Mouse (Mus musculus) erythroblast, embryonic 14.5 days (primary cell): ENCODE data around the gene Cep164. TPM values are rescaled to one million over a fixed set of nuclear protein-coding genes. Genes with fewer than 3 reads are reported as not detected.

Experiments used
- H3K27me3 ChIP-seq: 2 replicates; pipeline ENCODE4 v1.6.1; 2012; ENCODE audit warnings: inconsistent platforms; ENCODE audit not compliant: control insufficient read depth
- H3K36me3 ChIP-seq: 2 replicates; pipeline ENCODE4 v1.6.1; 2012; ENCODE audit warnings: mild to moderate bottlenecking, inconsistent platforms; ENCODE audit not compliant: control insufficient read depth
- H3K4me1 ChIP-seq: 2 replicates; pipeline ENCODE4 v1.6.1; 2012; ENCODE audit warnings: inconsistent platforms; ENCODE audit not compliant: control insufficient read depth
- H3K4me3 ChIP-seq: replicated peaks from 2 replicates; pipeline ENCODE3; 2012; ENCODE audit warnings: moderate library complexity, mild to moderate bottlenecking, inconsistent platforms
- H3K9me3 ChIP-seq: 2 replicates; pipeline ENCODE4 v1.6.1; 2012; ENCODE audit warnings: low read length, inconsistent platforms, mixed read lengths; ENCODE audit not compliant: control insufficient read depth
- GATA1 ChIP-seq: IDR thresholded peaks from 2 replicates; pipeline ENCODE4 v1.6.1; 2012; ENCODE audit warnings: low read length, inconsistent platforms, mixed read lengths
- TAL1 ChIP-seq: IDR thresholded peaks from 3 replicates; pipeline ENCODE4 v1.6.1; 2012; ENCODE audit warnings: low read length, inconsistent platforms, mixed read lengths
- polyA plus RNA-seq: library from polyadenylated mRNA; stranded (reverse); fragments of >175 nt; gene quantifications from 2 replicates; pipeline ENCODE4 v1.2.3, GENCODE M21; 2012

The Cep164 gene
- polyA plus RNA-seq, 1 experiment = 3.3 TPM

GRCm38 (mm10) chr9:45798467-45799164, 29.9 kb downstream of the Cep164 start:
- H3K4me3 ChIP-seq = no peak overlapping the region
- no peak for TF ChIP-seq GATA1
- TF ChIP-seq TAL1 = no peak
- H3K36me3 ChIP-seq = peaks cover 27% of the 10 kb centered on the region

GRCm38 (mm10) chr9:45797271-45797670, 31.2 kb downstream of the Cep164 start:
- H3K4me1 ChIP-seq = peaks cover 30% of the 10 kb centered on the region
- peaks cover 3% of the 10 kb centered on the region; the same call in 1 of the 2 replicates for H3K9me3 ChIP-seq
- no peaks in the 10 kb centered on the region for H3K27me3 ChIP-seq
- TF ChIP-seq GATA1 (no peak), TAL1 (no peak)
- no peak overlapping the region for H3K4me3 ChIP-seq
- peaks cover 34% of the 10 kb centered on the region for H3K36me3 ChIP-seq

More at GRCm38 (mm10) chr9:45798467-45799164, 29.9 kb downstream of the Cep164 start:
- no peaks in the 10 kb centered on the region for H3K27me3 ChIP-seq
- H3K4me1 ChIP-seq = peaks cover 42% of the 10 kb centered on the region
- H3K9me3 ChIP-seq = peaks cover 3% of the 10 kb centered on the region; the same call in 1 of the 2 replicates

DNA sequence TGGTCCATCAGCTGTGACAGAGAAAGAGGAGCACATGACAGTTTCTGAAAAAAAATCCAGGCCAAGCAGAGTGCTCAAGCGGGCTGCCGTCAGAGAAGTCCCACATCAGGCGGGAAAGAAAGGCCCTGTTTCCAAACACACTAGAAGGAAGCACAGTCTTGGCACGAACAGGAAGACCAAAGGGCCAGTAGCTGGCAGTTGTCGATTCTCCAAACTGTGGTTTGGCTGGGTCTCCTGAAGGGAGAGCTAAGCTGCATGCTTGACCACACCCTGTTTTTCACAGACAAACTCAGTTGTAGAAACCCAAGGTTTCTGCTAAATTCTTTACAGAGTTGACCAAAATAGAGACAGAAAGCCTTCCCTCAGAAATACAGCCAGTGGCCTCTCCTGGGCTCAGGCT, 32.8 kb downstream of the Cep164 start:
- Histone ChIP-seq H3K4me3 (no peak overlapping the region), H3K9me3 (no peaks in the 10 kb centered on the region), H3K27me3 (no peaks in the 10 kb centered on the region), H3K36me3 (peaks cover 28% of the 10 kb centered on the region), H3K4me1 (peaks cover 21% of the 10 kb centered on the region)
- no peak for TF ChIP-seq TAL1
- no peak for TF ChIP-seq GATA1

- TF ChIP-seq TAL1 (no peak), GATA1 (no peak)
- Histone ChIP-seq H3K4me1 (peaks cover 28% of the 10 kb centered on the region), H3K36me3 (peaks cover 28% of the 10 kb centered on the region), H3K27me3 (no peaks in the 10 kb centered on the region), H3K9me3 (no peaks in the 10 kb centered on the region), H3K4me3 (no peak overlapping the region)
These were observed 34.8 kb downstream of the Cep164 start for GRCm38 (mm10) chr9:45793697-45794096.

DNA sequence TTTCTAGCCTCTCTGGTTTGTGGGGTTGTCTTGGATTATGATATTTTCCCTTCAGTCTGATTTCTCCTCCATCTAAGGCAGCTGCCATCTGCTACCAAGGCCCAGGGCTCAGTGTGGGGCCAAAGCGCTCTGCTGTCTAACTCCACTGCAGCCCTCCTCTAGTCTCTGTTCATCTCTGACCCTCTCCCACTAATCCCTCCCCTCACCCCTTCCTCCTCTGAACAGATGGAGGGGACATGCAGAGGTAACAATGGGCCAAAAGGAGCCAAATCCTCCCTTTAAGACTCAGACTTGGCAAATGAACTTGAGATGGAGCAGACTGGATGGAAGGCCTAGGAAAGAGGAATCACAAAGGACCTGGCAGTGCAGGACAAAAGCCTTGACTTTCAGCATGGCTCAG, 36.3 kb downstream of the Cep164 start:
- TF ChIP-seq TAL1 (no peak), GATA1 (no peak)
- H3K36me3 ChIP-seq = peaks cover 28% of the 10 kb centered on the region
- peaks cover 30% of the 10 kb centered on the region for H3K4me1 ChIP-seq
- no peaks in the 10 kb centered on the region for H3K9me3 ChIP-seq
- H3K4me3 ChIP-seq = no peak overlapping the region
- no peaks in the 10 kb centered on the region for H3K27me3 ChIP-seq

GRCm38 (mm10) chr9:45791456-45792142, 36.9 kb downstream of the Cep164 start:
- Histone ChIP-seq H3K9me3 (no peaks in the 10 kb centered on the region), H3K4me1 (peaks cover 34% of the 10 kb centered on the region), H3K4me3 (no peak overlapping the region), H3K36me3 (peaks cover 31% of the 10 kb centered on the region), H3K27me3 (no peaks in the 10 kb centered on the region)
- TF ChIP-seq GATA1 (no peak), TAL1 (no peak)

DNA sequence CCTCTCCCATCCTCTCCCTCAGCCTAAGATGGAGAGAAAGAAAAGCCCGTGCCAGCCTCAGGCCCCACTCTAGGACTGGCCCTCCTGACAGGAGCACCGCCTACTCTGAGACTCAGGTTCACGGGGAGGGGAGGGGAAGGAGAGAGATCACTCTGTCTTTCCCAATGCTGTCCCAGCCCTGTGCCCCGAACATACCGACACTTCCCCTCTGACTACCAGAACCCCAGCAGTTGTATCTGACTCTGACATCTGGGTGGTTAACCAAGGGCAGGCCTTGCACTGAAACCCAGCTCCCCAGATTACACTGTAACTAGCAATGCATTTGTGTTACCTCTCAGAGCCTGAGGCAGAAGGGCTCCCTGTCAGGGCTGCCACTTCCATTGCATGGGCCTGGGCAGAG, 40.1 kb downstream of the Cep164 start:
- H3K4me3 ChIP-seq = no peak overlapping the region
- H3K36me3 ChIP-seq = peaks cover 29% of the 10 kb centered on the region
- H3K4me1 ChIP-seq = peaks cover 30% of the 10 kb centered on the region

DNA sequence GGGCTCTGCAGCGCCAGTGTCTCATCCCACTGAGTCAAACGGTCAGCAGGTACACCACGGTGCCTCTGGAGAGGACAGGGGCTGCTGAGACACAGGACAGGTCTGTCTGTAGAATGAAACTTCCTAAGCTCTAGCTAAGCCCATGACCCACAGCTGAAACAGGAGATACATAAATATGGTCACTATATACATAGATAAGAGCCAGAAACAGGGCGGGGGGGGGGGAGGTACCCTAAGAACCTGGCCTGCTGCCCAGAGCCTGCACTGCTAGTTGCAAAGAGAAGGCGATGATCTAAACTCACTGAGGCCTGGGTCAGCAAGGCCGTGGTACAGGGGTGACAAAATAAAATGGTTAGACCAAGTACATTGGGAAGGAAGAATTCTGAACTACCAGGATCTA, 40.9 kb downstream of the Cep164 start:
- peaks cover 27% of the 10 kb centered on the region for H3K36me3 ChIP-seq
- no peak for TF ChIP-seq TAL1
- TF ChIP-seq GATA1 = no peak
- H3K9me3 ChIP-seq = no peaks in the 10 kb centered on the region
- peaks cover 30% of the 10 kb centered on the region for H3K4me1 ChIP-seq
- H3K27me3 ChIP-seq = no peaks in the 10 kb centered on the region
- H3K4me3 ChIP-seq = peak overlapping the region; percentile 43

More for the DNA sequence above, 40.1 kb downstream of the Cep164 start:
- no peaks in the 10 kb centered on the region for H3K27me3 ChIP-seq
- TF ChIP-seq TAL1 (no peak), GATA1 (no peak)
- H3K9me3 ChIP-seq = no peaks in the 10 kb centered on the region

- no peak for TF ChIP-seq TAL1
- TF ChIP-seq GATA1 = no peak
- Histone ChIP-seq H3K36me3 (peaks cover 25% of the 10 kb centered on the region), H3K27me3 (no peaks in the 10 kb centered on the region), H3K4me3 (peak overlapping the region; percentile 43), H3K9me3 (no peaks in the 10 kb centered on the region), H3K4me1 (peaks cover 30% of the 10 kb centered on the region)
These were observed 41.4 kb downstream of the Cep164 start for GRCm38 (mm10) chr9:45787071-45787470.
